ENCODE assay signal across 21 mouse cellular contexts in the genomic region with DNA sequence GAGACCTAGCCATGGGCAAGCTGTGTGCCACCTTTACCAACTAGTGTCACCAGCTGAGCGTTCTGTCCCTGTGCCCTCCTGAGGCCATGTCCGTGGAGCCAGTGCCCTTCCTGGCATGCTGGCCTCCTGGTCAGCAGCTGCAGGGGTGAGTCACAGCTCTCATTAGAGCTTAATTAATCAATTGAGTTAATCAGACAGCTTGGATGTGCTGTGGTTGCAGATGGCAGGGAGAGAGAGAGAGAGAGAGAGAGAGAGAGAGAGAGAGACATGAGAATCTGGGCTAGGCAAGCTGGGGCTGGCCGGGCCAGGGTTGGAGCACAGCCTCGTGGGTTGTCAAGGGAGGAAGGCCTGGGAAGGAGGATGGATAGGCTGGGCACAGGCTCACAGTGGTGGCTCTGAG. TPM values are rescaled to one million over a fixed set of nuclear protein-coding genes. Genes with fewer than 3 reads are reported as not detected.
DNase-seq lines count a peak whose midpoint lies in the region; ATAC-seq and TF ChIP-seq lines count a peak whose summit lies in the region.
"Had no signal": no experiment of that assay in that cellular context is flagged by ENCODE, and none has a peak within 500 bp of the region (broad histone marks: within the 10 kb centered on the region; RNA-seq: fewer than 3 reads in every experiment).

No protein-coding gene starts in this region.

- no peaks in the 10 kb centered on the region for H3K36me3 ChIP-seq in forebrain, postnatal 0 days (ENCODE audit: insufficient read depth)
- H3K36me3 ChIP-seq in forebrain, embryonic 13.5 days (ENCODE audit: poor library complexity, severe bottlenecking), result no peaks in the 10 kb centered on the region
- H3K36me3 ChIP-seq in myocyte (ENCODE audit: control insufficient read depth, insufficient read depth), result no peaks in the 10 kb centered on the region
- H3K36me3 ChIP-seq: embryonic facial prominence, embryonic 15.5 days; forebrain, embryonic 10.5 days; forebrain, embryonic 15.5 days; heart, embryonic 15.5 days had no signal

- ATAC-seq in forebrain, postnatal 0 days, result peak; percentile 47; the same call in 1 of the 2 replicates
- ATAC-seq in forebrain, embryonic 13.5 days, result no peak
- ATAC-seq: forebrain, embryonic 15.5 days had no signal

- TF ChIP-seq CTCF in forebrain, postnatal 0 days (IDR thresholded peaks at IDR 0.05; ENCODE audit: low read depth), result no peak

- 0 out of 2 replicates have a peak, but pooled peaks cover under 1% of the 10 kb centered on the region for H3K4me1 ChIP-seq in forebrain, postnatal 0 days (ENCODE audit: insufficient read depth)
- H3K4me1 ChIP-seq in forebrain, embryonic 13.5 days, result peaks cover 10% of the 10 kb centered on the region

- H3K79me2 ChIP-seq in myocyte (ENCODE audit: control insufficient read depth, insufficient read depth), result no peaks in the 10 kb centered on the region

- no peaks in the 10 kb centered on the region for H3K9me3 ChIP-seq in forebrain, postnatal 0 days (ENCODE audit: low read length)
- H3K9me3 ChIP-seq in forebrain, embryonic 13.5 days (replicated peaks), result no peaks in the 10 kb centered on the region
- H3K9me3 ChIP-seq: embryonic facial prominence, embryonic 15.5 days; forebrain, embryonic 10.5 days; forebrain, embryonic 15.5 days; heart, embryonic 15.5 days had no signal

- TF ChIP-seq POLR2A in myocyte (IDR thresholded peaks at IDR 0.05; ENCODE audit: insufficient read length, low read depth), result no peak

- no peaks in the 10 kb centered on the region for H3K27me3 ChIP-seq in forebrain, postnatal 0 days (ENCODE audit: insufficient read depth, low read length)
- H3K27me3 ChIP-seq in forebrain, embryonic 13.5 days, result peaks cover 20% of the 10 kb centered on the region
- no peaks in the 10 kb centered on the region for H3K27me3 ChIP-seq in myocyte (ENCODE audit: control insufficient read depth, insufficient read depth, insufficient read length)

- no peak overlapping the region for H3ac ChIP-seq in myocyte (ENCODE audit: control insufficient read depth, insufficient read length)

- 46% methylated on average over 4 of the region's 4 CpGs for WGBS in forebrain, postnatal 0 days
- 52% methylated on average over 4 of the region's 4 CpGs for WGBS in forebrain, embryonic 13.5 days

- H3K4me2 ChIP-seq in forebrain, postnatal 0 days (ENCODE audit: low read depth), result no peak overlapping the region
- H3K4me2 ChIP-seq in forebrain, embryonic 13.5 days, result no peak overlapping the region
- H3K4me2 ChIP-seq in myocyte (ENCODE audit: low read depth), result peak overlapping the region; percentile 49
- H3K4me2 ChIP-seq: embryonic facial prominence, embryonic 15.5 days; forebrain, embryonic 15.5 days; heart, embryonic 11.5 days; heart, embryonic 15.5 days had no signal

- no peak overlapping the region for H3K9ac ChIP-seq in forebrain, postnatal 0 days
- H3K9ac ChIP-seq in forebrain, embryonic 13.5 days, result no peak overlapping the region
- H3K9ac ChIP-seq: embryonic facial prominence, embryonic 15.5 days; forebrain, embryonic 15.5 days; heart, embryonic 15.5 days had no signal

- DNase-seq in forebrain, postnatal 0 days, result no peak
- DNase-seq in layer of hippocampus, postnatal 14 days (ENCODE audit: low spot score in 2 of 2), result peak; percentile 53 to 55
- DNase-seq in layer of hippocampus, adult 9-11 months, result no peak
- peak; percentile 41 for DNase-seq in MN1 (ENCODE audit: low spot score)
- no peak for DNase-seq in right cerebral cortex, adult 18-20 months
- no peak for DNase-seq in B cell, adult 2 months
- DNase-seq: adrenal gland, postnatal 10 days; cerebellum, adult 9-11 months; gastrocnemius, postnatal 10 days; heart, adult 2 months; heart, postnatal 14 days; kidney, adult 11 months had no signal

- H3K27ac ChIP-seq in forebrain, postnatal 0 days (ENCODE audit: low read depth, low read length), result no peak overlapping the region
- no peak overlapping the region for H3K27ac ChIP-seq in forebrain, embryonic 13.5 days
- H3K27ac ChIP-seq: embryonic facial prominence, embryonic 15.5 days; forebrain, embryonic 10.5 days; forebrain, embryonic 15.5 days; heart, adult 2 months; heart, embryonic 15.5 days had no signal

- H3K4me3 ChIP-seq in forebrain, postnatal 0 days (ENCODE audit: low read depth, low read length), result no peak overlapping the region
- no peak overlapping the region for H3K4me3 ChIP-seq in forebrain, embryonic 13.5 days
- no peak overlapping the region for H3K4me3 ChIP-seq in myocyte
- H3K4me3 ChIP-seq: embryonic facial prominence, embryonic 15.5 days; erythroblast, embryonic 14.5 days; forebrain, embryonic 10.5 days; forebrain, embryonic 15.5 days; heart, adult 2 months; heart, embryonic 15.5 days had no signal

TF ChIP-seq in myocyte, 11 proteins besides CTCF, POLR2A, EP300 and RAD21:
- TF ChIP-seq POLR2AphosphoS2 (IDR thresholded peaks at IDR 0.05; ENCODE audit: insufficient read length, low read depth) (no peak), E2F4 (IDR thresholded peaks at IDR 0.05; ENCODE audit: insufficient read depth) (no peak), MYOD1 (IDR thresholded peaks at IDR 0.05; ENCODE audit: control insufficient read depth in 1 of 3, insufficient read length in 2 of 3, low read depth in 2 of 3) (peak in 1 of 3 experiments; percentile 78), REST (IDR thresholded peaks at IDR 0.05; ENCODE audit: insufficient read depth, insufficient read length) (no peak), USF1 (IDR thresholded peaks at IDR 0.05; ENCODE audit: low read depth) (no peak), SRF (IDR thresholded peaks at IDR 0.05; ENCODE audit: control insufficient read depth, insufficient read length, low read depth) (no peak), MAX (IDR thresholded peaks at IDR 0.05; ENCODE audit: low read depth) (no peak), CEBPB (IDR thresholded peaks at IDR 0.05; ENCODE audit: insufficient read depth, poor library complexity, severe bottlenecking) (no peak), TCF12 (IDR thresholded peaks at IDR 0.05; ENCODE audit: insufficient read depth, poor library complexity, severe bottlenecking) (no peak), MYOG (IDR thresholded peaks at IDR 0.05; ENCODE audit: control insufficient read depth in 1 of 3, insufficient read depth in 1 of 3, insufficient read length in 2 of 3, low read depth in 2 of 3) (peak; percentile 22 to 85 (median 50)), TCF3 (IDR thresholded peaks at IDR 0.05; ENCODE audit: insufficient read length, low read depth) (no peak)

RNA-seq across cellular contexts. Expression of gene C1ql1, which starts 38.1 kb away (rescaled TPM):
- 10.3 and 11.8 TPM in 2 replicates for total RNA-seq in forebrain, postnatal 0 days (2014; rRNA removed)
- 3.9 and 5.4 TPM in 2 replicates for polyA plus RNA-seq in forebrain, postnatal 0 days (2015; fragmentation: Nextera tagmentation; extraction: Ambion mirVana)
- 1.4 and 1.5 TPM in 2 replicates for polyA plus RNA-seq in forebrain, embryonic 13.5 days (2015; fragmentation: Nextera tagmentation; extraction: Ambion mirVana)
- 10 to 100 TPM; 36.0 to 37.8 TPM for total RNA-seq in layer of hippocampus, postnatal 14 days (2021)
- polyA plus RNA-seq in myocyte (2012; fragmentation: generic; extraction: Trizol), result 0.74 TPM
- total RNA-seq: heart, adult 2 months; hematopoietic stem cell, adult 5-6 weeks had no signal
- polyA plus RNA-seq: erythroblast, embryonic 14.5 days had no signal

RNA-seq across cellular contexts. Expression of gene Nmt1, which starts 43.4 kb away (rescaled TPM):
- 63.2 and 64.1 TPM in 2 replicates for total RNA-seq in forebrain, postnatal 0 days (2014; rRNA removed)
- polyA plus RNA-seq in forebrain, postnatal 0 days (2015; fragmentation: Nextera tagmentation; extraction: Ambion mirVana), result 35.0 and 36.7 TPM in 2 replicates
- 47.3 and 53.9 TPM in 2 replicates for polyA plus RNA-seq in forebrain, embryonic 13.5 days (2015; fragmentation: Nextera tagmentation; extraction: Ambion mirVana)
- 100 to 1,000 TPM; 112 to 113 TPM for total RNA-seq in layer of hippocampus, postnatal 14 days (2021)
- polyA plus RNA-seq in myocyte (2012; fragmentation: generic; extraction: Trizol), result 77.1 TPM

RNA-seq across cellular contexts. Expression of gene Dcakd, which starts 43.5 kb away (rescaled TPM):
- total RNA-seq in forebrain, postnatal 0 days (2014; rRNA removed), result 136 and 148 TPM in 2 replicates
- polyA plus RNA-seq in forebrain, postnatal 0 days (2015; fragmentation: Nextera tagmentation; extraction: Ambion mirVana), result 173 and 191 TPM in 2 replicates
- polyA plus RNA-seq in forebrain, embryonic 13.5 days (2015; fragmentation: Nextera tagmentation; extraction: Ambion mirVana), result 182 and 195 TPM in 2 replicates
- 100 to 1,000 TPM; 113 to 128 TPM for total RNA-seq in layer of hippocampus, postnatal 14 days (2021)
- 199 TPM for polyA plus RNA-seq in myocyte (2012; fragmentation: generic; extraction: Trizol)

RNA-seq across cellular contexts. Expression of gene Kif18b, which starts 59.7 kb away (rescaled TPM):
- total RNA-seq in forebrain, postnatal 0 days (2014; rRNA removed), result 3.2 and 6.6 TPM in 2 replicates
- polyA plus RNA-seq in forebrain, postnatal 0 days (2015; fragmentation: Nextera tagmentation; extraction: Ambion mirVana), result 0.54 and 0.70 TPM in 2 replicates
- 10.3 and 10.7 TPM in 2 replicates for polyA plus RNA-seq in forebrain, embryonic 13.5 days (2015; fragmentation: Nextera tagmentation; extraction: Ambion mirVana)
- total RNA-seq in layer of hippocampus, postnatal 14 days (2021), result 1 to 10 TPM in 1 of 2 experiments, under 1 TPM in 1; 0.91 to 1.4 TPM
- polyA plus RNA-seq in myocyte (2012; fragmentation: generic; extraction: Trizol), result 18.4 TPM

Comparison
In these comparisons a context has a peak if more than half of its experiments do, and no peak if none do; other contexts are left out.
1. DNase-seq: peak in layer of hippocampus, postnatal 14 days (2 of 2) and MN1 (single experiment); none in forebrain, postnatal 0 days (single experiment), layer of hippocampus, adult 9-11 months (single experiment), right cerebral cortex, adult 18-20 months (single experiment) and B cell, adult 2 months (0 of 2).